10 mouse cellular contexts compared by ENCODE assay signal in genomic region chr10:127751548-127751947, GRCm38 (mm10). TPM values are rescaled to one million over a fixed set of nuclear protein-coding genes. Genes with fewer than 3 reads are reported as not detected.
DNase-seq lines count a peak whose midpoint lies in the region; ATAC-seq and TF ChIP-seq lines count a peak whose summit lies in the region.
"Had no signal": no experiment of that assay in that cellular context is flagged by ENCODE, and none has a peak within 500 bp of the region (broad histone marks: within the 10 kb centered on the region; RNA-seq: fewer than 3 reads in every experiment).

Gpr182 (minus strand) TSS chr10:127751732.

- no peak within 1 kb of the TSS for H3K9ac ChIP-seq in midbrain, embryonic 12.5 days (replicated peaks)
- no peak within 1 kb of the TSS for H3K9ac ChIP-seq in midbrain, postnatal 0 days (replicated peaks; ENCODE audit: low read length, poor library complexity, severe bottlenecking)
- H3K9ac ChIP-seq in heart, embryonic 11.5 days (ENCODE audit: low read depth, low read length) = peak within 1 kb of the TSS; percentile 64
- H3K9ac ChIP-seq in midbrain, embryonic 16.5 days (ENCODE audit: low read depth, low read length) = no peak within 1 kb of the TSS
- no peak within 1 kb of the TSS for H3K9ac ChIP-seq in forebrain, embryonic 16.5 days (replicated peaks; ENCODE audit: low read depth, low read length)

- H3K4me3 ChIP-seq in midbrain, embryonic 12.5 days = no peak within 1 kb of the TSS; the same call in 1 of the 2 replicates
- H3K4me3 ChIP-seq in midbrain, postnatal 0 days (ENCODE audit: low read depth, low read length) = no peak within 1 kb of the TSS
- H3K4me3 ChIP-seq in heart, embryonic 11.5 days (ENCODE audit: low read depth, low read length) = peak within 1 kb of the TSS; percentile 45
- H3K4me3 ChIP-seq in midbrain, embryonic 16.5 days (ENCODE audit: low read depth, low read length) = no peak within 1 kb of the TSS; the same call in 1 of the 2 replicates
- H3K4me3 ChIP-seq in forebrain, embryonic 16.5 days (replicated peaks; ENCODE audit: low read length) = no peak within 1 kb of the TSS
- H3K4me3 ChIP-seq: myocyte had no signal

- peaks cover 8% of the 10 kb centered on the region; the same call in 1 of the 2 replicates for H3K4me1 ChIP-seq in midbrain, embryonic 12.5 days
- H3K4me1 ChIP-seq in midbrain, postnatal 0 days (ENCODE audit: insufficient read depth, low read length) = no peaks in the 10 kb centered on the region
- peaks cover 14% of the 10 kb centered on the region; the same call in 1 of the 2 replicates for H3K4me1 ChIP-seq in heart, embryonic 11.5 days (ENCODE audit: control insufficient read depth, insufficient read depth, low read length)
- H3K4me1 ChIP-seq in midbrain, embryonic 16.5 days (ENCODE audit: control insufficient read depth, insufficient read depth, low read length) = no peaks in the 10 kb centered on the region
- H3K4me1 ChIP-seq in forebrain, embryonic 16.5 days (replicated peaks; ENCODE audit: control insufficient read depth, insufficient read depth, low read length) = no peaks in the 10 kb centered on the region

- no peak for TF ChIP-seq CTCF in midbrain, postnatal 0 days (IDR thresholded peaks at IDR 0.05)

- no peak for DNase-seq in midbrain, postnatal 0 days (ENCODE audit: low spot score)
- peak; percentile 50 to 70 for DNase-seq in kidney, postnatal 4 days
- no peak for DNase-seq in embryo, embryonic 10 days (ENCODE audit: low spot score)
- no peak for DNase-seq in testis, postnatal 14 days (ENCODE audit: low spot score)

- no peak for ATAC-seq in midbrain, embryonic 12.5 days (ENCODE audit: low FRiP score, low read depth)
- ATAC-seq in midbrain, postnatal 0 days (ENCODE audit: low FRiP score) = no peak
- no peak for ATAC-seq in heart, embryonic 11.5 days (replicated peaks; ENCODE audit: insufficient number of reproducible peaks, low FRiP score, low TSS enrichment)
- ATAC-seq in midbrain, embryonic 16.5 days = no peak
- ATAC-seq in forebrain, embryonic 16.5 days = no peak
- ATAC-seq: Patski had no signal

- H3K27ac ChIP-seq in midbrain, embryonic 12.5 days (replicated peaks) = no peak within 1 kb of the TSS
- no peak within 1 kb of the TSS for H3K27ac ChIP-seq in midbrain, postnatal 0 days (ENCODE audit: low read depth, low read length)
- H3K27ac ChIP-seq in heart, embryonic 11.5 days (ENCODE audit: low read depth, low read length) = peak within 1 kb of the TSS; percentile 29; the same call in 1 of the 2 replicates
- no peak within 1 kb of the TSS for H3K27ac ChIP-seq in midbrain, embryonic 16.5 days (ENCODE audit: low read length)
- no peak within 1 kb of the TSS for H3K27ac ChIP-seq in forebrain, embryonic 16.5 days (ENCODE audit: low read length)

- no peaks in the 10 kb centered on the region for H3K9me3 ChIP-seq in midbrain, embryonic 12.5 days
- no peaks in the 10 kb centered on the region for H3K9me3 ChIP-seq in midbrain, postnatal 0 days (ENCODE audit: low read length)
- no peaks in the 10 kb centered on the region for H3K9me3 ChIP-seq in heart, embryonic 11.5 days (replicated peaks; ENCODE audit: control insufficient read depth, low read length)
- H3K9me3 ChIP-seq in midbrain, embryonic 16.5 days (replicated peaks; ENCODE audit: control insufficient read depth, low read length, poor library complexity, severe bottlenecking) = no peaks in the 10 kb centered on the region
- no peaks in the 10 kb centered on the region for H3K9me3 ChIP-seq in forebrain, embryonic 16.5 days (ENCODE audit: control insufficient read depth, low read length)

- H3K36me3 ChIP-seq in midbrain, embryonic 12.5 days = peaks cover 18% of the 10 kb centered on the region
- H3K36me3 ChIP-seq in midbrain, postnatal 0 days (ENCODE audit: insufficient read depth, low read length) = peaks cover 9% of the 10 kb centered on the region
- H3K36me3 ChIP-seq in heart, embryonic 11.5 days (ENCODE audit: control insufficient read depth, insufficient read depth, low read length) = no peaks in the 10 kb centered on the region; the same call in 1 of the 2 replicates
- peaks cover 13% of the 10 kb centered on the region for H3K36me3 ChIP-seq in midbrain, embryonic 16.5 days (ENCODE audit: control insufficient read depth, insufficient read depth, low read length)
- 0 out of 2 replicates have a peak, but pooled peaks cover 2% of the 10 kb centered on the region for H3K36me3 ChIP-seq in forebrain, embryonic 16.5 days (ENCODE audit: control insufficient read depth, insufficient read depth)

- no peaks in the 10 kb centered on the region for H3K27me3 ChIP-seq in midbrain, embryonic 12.5 days
- no peaks in the 10 kb centered on the region for H3K27me3 ChIP-seq in midbrain, postnatal 0 days (ENCODE audit: insufficient read depth, low read length)
- H3K27me3 ChIP-seq in heart, embryonic 11.5 days (ENCODE audit: control insufficient read depth, insufficient read depth, low read length) = no peaks in the 10 kb centered on the region
- no peaks in the 10 kb centered on the region for H3K27me3 ChIP-seq in midbrain, embryonic 16.5 days (ENCODE audit: control insufficient read depth, insufficient read depth, low read depth, low read length)
- H3K27me3 ChIP-seq in forebrain, embryonic 16.5 days (replicated peaks; ENCODE audit: control insufficient read depth, insufficient read depth, low read length) = no peaks in the 10 kb centered on the region
- H3K27me3 ChIP-seq: Patski had no signal

- 63% methylated on average over 8 of the region's 8 CpGs for WGBS in midbrain, embryonic 12.5 days
- WGBS in midbrain, postnatal 0 days = 56% methylated on average over 8 of the region's 8 CpGs
- 34% methylated on average over 8 of the region's 8 CpGs for WGBS in heart, embryonic 11.5 days (ENCODE audit: insufficient replicate concordance)
- WGBS in midbrain, embryonic 16.5 days = 65% methylated on average over 8 of the region's 8 CpGs
- WGBS in forebrain, embryonic 16.5 days = 74% methylated on average over 8 of the region's 8 CpGs

- H3K4me2 ChIP-seq in midbrain, embryonic 12.5 days (replicated peaks) = peak within 1 kb of the TSS; percentile 38; the same call in 1 of the 2 replicates
- H3K4me2 ChIP-seq in midbrain, postnatal 0 days (ENCODE audit: low read depth, low read length, poor library complexity, severe bottlenecking) = no peak within 1 kb of the TSS
- peak within 1 kb of the TSS; percentile 61 for H3K4me2 ChIP-seq in heart, embryonic 11.5 days
- H3K4me2 ChIP-seq in midbrain, embryonic 16.5 days (ENCODE audit: low read length) = peak within 1 kb of the TSS; percentile 29
- H3K4me2 ChIP-seq in forebrain, embryonic 16.5 days (ENCODE audit: low read length) = no peak within 1 kb of the TSS

RNA-seq across cellular contexts. Expression of gene Gpr182, which starts in this region (rescaled TPM):
- 0.41 and 0.46 TPM in 2 replicates for polyA plus RNA-seq in midbrain, embryonic 12.5 days (2016; fragmentation: Nextera tagmentation; extraction: Ambion mirVana)
- 1.6 and 3.2 TPM in 2 replicates for total RNA-seq in midbrain, postnatal 0 days (2014; rRNA removed)
- polyA plus RNA-seq in midbrain, postnatal 0 days (2015; fragmentation: Nextera tagmentation; extraction: Ambion mirVana) = 1.8 and 2.7 TPM in 2 replicates
- polyA plus RNA-seq in heart, embryonic 11.5 days (2014; fragmentation: Nextera tagmentation; extraction: Ambion mirVana) = 9.1 and 9.2 TPM in 2 replicates
- polyA plus RNA-seq in midbrain, embryonic 16.5 days (2015; fragmentation: Nextera tagmentation; extraction: Ambion mirVana) = 1.1 and 1.7 TPM in 2 replicates
- 0.87 and 0.99 TPM in 2 replicates for polyA plus RNA-seq in forebrain, embryonic 16.5 days (2015; fragmentation: Nextera tagmentation; extraction: Ambion mirVana)

Comparison
In these comparisons a context has a peak if more than half of its experiments do, and no peak if none do; other contexts are left out.
1. H3K4me2 ChIP-seq: peak in midbrain, embryonic 12.5 days (single experiment), heart, embryonic 11.5 days (single experiment) and midbrain, embryonic 16.5 days (single experiment); none in midbrain, postnatal 0 days (single experiment) and forebrain, embryonic 16.5 days (single experiment).
2. DNase-seq: peak in kidney, postnatal 4 days (2 of 2); none in midbrain, postnatal 0 days (single experiment), embryo, embryonic 10 days (single experiment) and testis, postnatal 14 days (single experiment).